Mouse (Mus musculus) heart, embryonic 16.5 days (tissue): ENCODE measurements around the gene Lmcd1. TPM values are rescaled to one million over a fixed set of nuclear protein-coding genes. Genes with fewer than 3 reads are reported as not detected.

ENCODE experiments used
- ATAC-seq: fragments of 200-750 bp; cut with Nextera tagmentation; replicated peaks from 2 replicates; pipeline ENCODE4 v1.8.0; 2017; ENCODE audit warnings: moderate number of reproducible peaks; ENCODE audit not compliant: insufficient read depth, low FRiP score; ENCODE audit errors: extremely low read depth
- H3K27ac ChIP-seq: fragments of 300-500 bp; sonication (generic); 2 replicates; pipeline ENCODE4 v1.5.1; 2014; ENCODE audit warnings: mild to moderate bottlenecking, low read length, control low read depth, moderate library complexity
- H3K27me3 ChIP-seq: fragments of 300-500 bp; sonication (generic); 2 replicates; pipeline ENCODE4 v1.6.1; 2014; ENCODE audit warnings: low read length, mixed read lengths; ENCODE audit not compliant: control insufficient read depth, insufficient read depth
- H3K36me3 ChIP-seq: fragments of 300-500 bp; sonication (generic); 2 replicates; pipeline ENCODE4 v1.6.1; 2014; ENCODE audit not compliant: control insufficient read depth, insufficient read depth
- H3K4me1 ChIP-seq: fragments of 300-500 bp; sonication (generic); 2 replicates; pipeline ENCODE4 v1.6.1; 2014; ENCODE audit warnings: low read length, mixed read lengths; ENCODE audit not compliant: control insufficient read depth, insufficient read depth
- H3K4me2 ChIP-seq: fragments of 300-500 bp; sonication (generic); 2 replicates; pipeline ENCODE4 v1.6.1; 2014; ENCODE audit warnings: low read depth, mild to moderate bottlenecking, control low read depth, low read length
- H3K4me3 ChIP-seq: fragments of 300-500 bp; sonication (generic); 2 replicates; pipeline ENCODE4 v1.5.1; 2014; ENCODE audit warnings: mild to moderate bottlenecking, control low read depth, low read length
- H3K9ac ChIP-seq: fragments of 300-500 bp; sonication (generic); 2 replicates; pipeline ENCODE4 v1.6.1; 2014; ENCODE audit warnings: low read length, control low read depth
- H3K9me3 ChIP-seq: fragments of 300-500 bp; sonication (generic); replicated peaks from 2 replicates; pipeline ENCODE4 v1.6.1; 2016; ENCODE audit warnings: low read length; ENCODE audit not compliant: control insufficient read depth
- WGBS: fragments of 180-500 bp; shearing (Covaris S2); extraction: QIAGEN DNeasy Blood & Tissue Kit; methylation state at CpG from one replicate; pipeline ENCODE4 v1.1.7; 2014; 5-methylcytosine and 5-hydroxymethylcytosine counted together
- polyA plus RNA-seq: library from polyadenylated mRNA; unstranded; fragments of >200 nt; fragmentation: Nextera tagmentation; extraction: Ambion mirVana; gene quantifications from 2 replicates; pipeline ENCODE4 v1.2.1, GENCODE M21; 2015

Gene Lmcd1
- polyA plus RNA-seq, 1 experiment from 2014 or later, result 60.2 TPM

GRCm38 (mm10) chr6:112350452-112350851 is 76.9 kb downstream of the Lmcd1 start:
- no peaks in the 10 kb centered on the region for H3K4me1 ChIP-seq
- WGBS, result 86% methylated on average over 4 of the region's 4 CpGs
- H3K27ac ChIP-seq, result no peak overlapping the region
- H3K4me3 ChIP-seq, result no peak overlapping the region
- no peaks in the 10 kb centered on the region for H3K9me3 ChIP-seq
- H3K27me3 ChIP-seq, result no peaks in the 10 kb centered on the region
- no peak overlapping the region for H3K9ac ChIP-seq
- no peaks in the 10 kb centered on the region for H3K36me3 ChIP-seq
- H3K4me2 ChIP-seq, result no peak overlapping the region
- no peak for ATAC-seq

DNA sequence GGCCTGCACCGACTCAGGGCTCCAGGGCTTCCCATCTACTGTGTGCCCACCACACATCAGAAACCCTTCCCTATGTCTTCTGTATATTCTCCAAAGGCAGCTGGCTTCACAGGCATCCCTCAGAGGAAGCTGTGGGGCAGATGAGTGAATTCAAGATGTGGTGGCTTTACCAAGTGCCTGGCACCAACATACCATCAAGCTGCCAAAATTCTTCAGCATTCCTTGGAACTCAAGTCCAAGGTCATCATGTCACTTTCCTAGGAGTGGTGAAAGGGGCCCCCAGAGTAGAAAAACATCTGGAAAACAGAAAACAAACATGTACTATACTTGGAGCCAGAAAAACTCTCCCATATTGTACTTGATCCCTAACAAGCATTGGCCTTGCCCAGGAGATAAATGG is 85.8 kb downstream of the Lmcd1 start:
- H3K4me2 ChIP-seq, result no peak overlapping the region
- no peak for ATAC-seq
- H3K4me1 ChIP-seq, result no peaks in the 10 kb centered on the region
- H3K9me3 ChIP-seq, result no peaks in the 10 kb centered on the region
- no peaks in the 10 kb centered on the region for H3K27me3 ChIP-seq
- no peak overlapping the region for H3K27ac ChIP-seq
- no peak overlapping the region for H3K4me3 ChIP-seq
- WGBS, result 82% methylated on average over 1 of the region's 1 CpGs
- no peak overlapping the region for H3K9ac ChIP-seq
- H3K36me3 ChIP-seq, result no peaks in the 10 kb centered on the region

GRCm38 (mm10) chr6:112360676-112361075 is 87.1 kb downstream of the Lmcd1 start:
- Histone ChIP-seq H3K9me3 (no peaks in the 10 kb centered on the region), H3K27ac (no peak overlapping the region), H3K4me2 (no peak overlapping the region), H3K9ac (no peak overlapping the region), H3K36me3 (no peaks in the 10 kb centered on the region), H3K27me3 (no peaks in the 10 kb centered on the region), H3K4me1 (no peaks in the 10 kb centered on the region), H3K4me3 (no peak overlapping the region)
- ATAC-seq, result no peak
- WGBS, result 84% methylated on average over 8 of the region's 8 CpGs

GRCm38 (mm10) chr6:112362349-112362958 is 88.9 kb downstream of the Lmcd1 start:
- WGBS, result 30% methylated on average over 6 of the region's 6 CpGs

GRCm38 (mm10) chr6:112364581-112364980 is 91.0 kb downstream of the Lmcd1 start:
- H3K9me3 ChIP-seq, result no peaks in the 10 kb centered on the region
- H3K27me3 ChIP-seq, result no peaks in the 10 kb centered on the region
- ATAC-seq, result no peak
- no peaks in the 10 kb centered on the region for H3K36me3 ChIP-seq
- no peak overlapping the region for H3K4me3 ChIP-seq
- no peak overlapping the region for H3K27ac ChIP-seq
- H3K4me1 ChIP-seq, result no peaks in the 10 kb centered on the region
- WGBS, result 34% methylated on average over 2 of the region's 2 CpGs
- no peak overlapping the region for H3K4me2 ChIP-seq
- H3K9ac ChIP-seq, result no peak overlapping the region

More at GRCm38 (mm10) chr6:112362349-112362958, 88.9 kb downstream of the Lmcd1 start:
- Histone ChIP-seq H3K27me3 (no peaks in the 10 kb centered on the region), H3K9me3 (no peaks in the 10 kb centered on the region), H3K36me3 (no peaks in the 10 kb centered on the region), H3K4me3 (no peak overlapping the region), H3K27ac (no peak overlapping the region), H3K4me2 (no peak overlapping the region), H3K9ac (no peak overlapping the region), H3K4me1 (no peaks in the 10 kb centered on the region)
- peak; percentile 63 for ATAC-seq

DNA sequence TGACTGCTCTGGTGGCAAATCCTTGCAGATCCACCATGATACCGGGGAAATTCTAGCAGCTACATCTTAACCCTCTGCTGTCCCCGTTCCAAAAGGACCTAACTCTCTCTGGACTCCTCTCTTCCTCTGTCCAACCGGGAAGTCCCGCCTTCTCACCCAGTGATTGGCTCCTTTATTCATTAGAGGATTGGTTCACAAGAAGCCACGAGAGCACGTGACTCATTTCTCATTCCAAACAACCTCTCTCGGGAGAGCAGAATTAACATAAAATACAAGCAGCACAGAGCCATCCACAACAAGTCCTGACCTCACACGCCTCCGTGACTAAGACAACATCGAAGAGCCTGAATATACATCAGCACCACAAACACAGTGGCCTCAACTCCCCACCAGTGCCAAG is 91.7 kb downstream of the Lmcd1 start:
- 81% methylated on average over 10 of the region's 10 CpGs for WGBS
- H3K36me3 ChIP-seq, result no peaks in the 10 kb centered on the region
- H3K4me2 ChIP-seq, result no peak overlapping the region
- no peak overlapping the region for H3K4me3 ChIP-seq
- H3K27me3 ChIP-seq, result no peaks in the 10 kb centered on the region
- H3K4me1 ChIP-seq, result no peaks in the 10 kb centered on the region
- no peak overlapping the region for H3K27ac ChIP-seq
- no peaks in the 10 kb centered on the region for H3K9me3 ChIP-seq
- ATAC-seq, result no peak
- H3K9ac ChIP-seq, result no peak overlapping the region

- no peaks in the 10 kb centered on the region for H3K27me3 ChIP-seq
- H3K27ac ChIP-seq, result no peak overlapping the region
- no peak overlapping the region for H3K4me2 ChIP-seq
- H3K36me3 ChIP-seq, result no peaks in the 10 kb centered on the region
- no peak overlapping the region for H3K4me3 ChIP-seq
- no peaks in the 10 kb centered on the region for H3K4me1 ChIP-seq
- WGBS, result 47% methylated on average over 8 of the region's 8 CpGs
- no peak overlapping the region for H3K9ac ChIP-seq
- no peaks in the 10 kb centered on the region for H3K9me3 ChIP-seq
- ATAC-seq, result no peak
These were observed 100.5 kb downstream of the Lmcd1 start for GRCm38 (mm10) chr6:112373886-112374585.

GRCm38 (mm10) chr6:112375661-112376392 is 102.3 kb downstream of the Lmcd1 start:
- H3K4me3 ChIP-seq, result no peak overlapping the region
- no peak overlapping the region for H3K4me2 ChIP-seq
- no peak overlapping the region for H3K27ac ChIP-seq
- ATAC-seq, result no peak
- no peaks in the 10 kb centered on the region for H3K9me3 ChIP-seq
- H3K4me1 ChIP-seq, result no peaks in the 10 kb centered on the region
- no peak overlapping the region for H3K9ac ChIP-seq
- 62% methylated on average over 10 of the region's 13 CpGs for WGBS
- no peaks in the 10 kb centered on the region for H3K27me3 ChIP-seq
- H3K36me3 ChIP-seq, result no peaks in the 10 kb centered on the region

GRCm38 (mm10) chr6:112379054-112379453 is 105.5 kb downstream of the Lmcd1 start:
- no peaks in the 10 kb centered on the region for H3K36me3 ChIP-seq
- H3K4me3 ChIP-seq, result no peak overlapping the region
- H3K9me3 ChIP-seq, result no peaks in the 10 kb centered on the region
- no peak overlapping the region for H3K4me2 ChIP-seq
- ATAC-seq, result no peak
- 90% methylated on average over 9 of the region's 9 CpGs for WGBS
- peaks cover 4% of the 10 kb centered on the region; the same call in 1 of the 2 replicates for H3K4me1 ChIP-seq
- no peak overlapping the region for H3K9ac ChIP-seq
- H3K27me3 ChIP-seq, result no peaks in the 10 kb centered on the region
- H3K27ac ChIP-seq, result no peak overlapping the region
